In genomic region chr14:23830316-23830715, GRCm38 (mm10) we compare ENCODE assay signal across 10 mouse cellular contexts.
"Had no signal": no experiment of that assay in that cellular context is flagged by ENCODE, and none has a peak within 500 bp of the region (broad histone marks: within the 10 kb centered on the region; RNA-seq: fewer than 3 reads in every experiment).

No protein-coding gene starts in this region.

- H3K4me3 ChIP-seq: limb, embryonic 12.5 days; midbrain, embryonic 12.5 days; myocyte had no signal

- H3K27ac ChIP-seq: limb, embryonic 12.5 days; liver, embryonic 14.5 days; midbrain, embryonic 12.5 days; stomach, postnatal 0 days had no signal

- DNase-seq: kidney, adult 18-20 months; kidney, postnatal 36 days; liver; lung, adult 18-20 months; right cerebral cortex, adult 18-20 months had no signal
